Mouse (Mus musculus): ENCODE measurements around the gene Abcf3. TPM values are rescaled to one million over a fixed set of nuclear protein-coding genes. Genes with fewer than 3 reads are reported as not detected.

The Abcf3 gene
- total RNA-seq (2021): 10 to 100 TPM; 54.1 to 55.7 TPM
- long read RNA-seq, experiment 1, transcript Abcf3-201 (21 exons, 3,090 nt): major isoform, 54 of 68 reads
- long read RNA-seq, experiment 1, partial matches to known transcripts: 4 of 68 reads
- long read RNA-seq, experiment 1, other reads (novel, unspliced or antisense): 10 of 68 reads
- long read RNA-seq, experiment 2, transcript Abcf3-201 (21 exons, 3,090 nt): major isoform, 64 of 78 reads
- long read RNA-seq, experiment 2, partial matches to known transcripts: 6 of 78 reads
- long read RNA-seq, experiment 2, other reads (novel, unspliced or antisense): 8 of 78 reads

GRCm38 (mm10) chr16:20548096-20548948, at the start of gene Abcf3:
Gene Abcf3, plus strand, starts transcription at chr16:20548577.
- DNase-seq (ENCODE audit: low spot score in 2 of 2): peak; percentile 92 to 97

DNA sequence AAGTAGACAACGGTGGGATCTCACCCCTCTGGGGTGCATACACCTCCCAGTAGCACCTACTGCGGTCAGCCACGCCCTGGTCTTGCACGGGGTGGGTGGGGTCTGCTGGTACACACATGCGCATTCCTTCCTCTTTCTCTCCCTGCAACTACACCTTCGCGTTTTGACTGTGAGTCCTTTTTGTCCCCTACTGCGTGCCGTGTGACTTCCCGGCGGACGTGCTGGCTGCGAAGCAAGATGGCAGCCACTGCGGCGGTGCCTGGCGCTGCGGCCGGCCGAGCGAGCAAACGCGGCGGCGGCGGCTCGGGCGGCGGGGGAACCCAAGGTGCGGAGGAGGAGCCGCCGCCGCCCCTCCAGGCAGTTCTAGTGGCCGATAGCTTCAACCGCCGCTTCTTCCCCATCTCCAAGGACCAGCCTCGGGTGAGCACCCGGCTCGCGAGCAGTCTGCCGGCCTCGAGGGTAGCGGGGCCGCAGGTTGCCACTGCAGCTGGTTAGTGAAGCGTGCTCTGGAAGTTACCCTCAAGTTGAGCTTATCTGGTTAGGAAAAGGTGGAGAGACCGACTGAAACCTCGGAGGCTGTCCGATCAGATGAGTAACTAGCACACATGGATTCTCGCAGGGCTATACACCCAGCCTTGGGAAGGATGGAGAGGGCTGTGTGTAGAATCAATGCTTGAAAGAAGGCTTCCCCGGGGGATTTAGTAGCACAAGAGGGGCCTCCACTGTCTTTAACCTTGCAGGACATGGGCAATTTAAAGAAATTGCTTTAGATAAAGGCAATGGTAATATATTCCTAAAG, 49.5 kb upstream of the Abcf3 start, which contains the start of gene Eif2b5:
Gene Eif2b5, plus strand, starts transcription at position 141 of the 799 bp plus-strand sequence.
- peak; percentile 71 to 89 for DNase-seq (ENCODE audit: low spot score in 2 of 2)

DNA sequence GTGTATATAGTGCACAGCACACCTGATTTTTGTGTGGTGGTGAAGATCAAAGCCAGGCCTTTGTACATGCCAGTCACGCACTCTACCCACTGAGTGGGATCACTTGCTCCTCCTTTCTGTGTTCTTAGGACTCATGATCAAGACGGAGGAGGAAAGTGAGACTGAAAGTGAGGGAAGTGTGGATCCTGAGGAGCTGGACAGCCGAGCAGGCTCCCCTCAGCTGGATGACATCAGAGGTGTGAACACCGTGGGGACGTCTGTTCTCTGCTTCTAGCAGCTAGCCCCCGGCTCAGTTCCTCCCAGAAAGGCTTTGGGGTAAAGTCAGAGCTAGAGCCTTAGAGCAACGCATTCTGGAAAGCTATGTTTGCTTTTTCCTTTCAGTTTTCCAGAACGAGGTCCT, 42.4 kb upstream of the Abcf3 start:
- no peak for DNase-seq (ENCODE audit: low spot score in 2 of 2)

DNA sequence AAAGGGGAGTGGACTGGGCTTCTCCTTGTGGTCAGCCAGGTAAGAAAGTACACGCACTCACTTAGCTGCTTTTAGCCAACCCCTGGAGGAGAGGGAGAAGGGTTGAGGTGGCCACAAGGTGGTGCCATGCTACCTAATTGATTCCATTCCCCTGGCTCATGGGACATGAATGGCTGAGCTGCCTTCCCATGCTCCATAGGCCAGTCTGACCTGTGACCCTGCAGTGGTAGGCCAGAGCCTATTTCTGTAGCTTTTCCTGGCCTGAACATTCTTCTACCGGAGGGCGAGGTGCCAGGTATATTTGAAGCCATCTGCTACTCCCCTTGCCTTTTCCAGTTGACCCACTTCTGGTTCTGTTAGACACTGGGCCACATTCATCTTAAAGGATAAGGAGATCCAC, 39.0 kb upstream of the Abcf3 start:
- no peak for DNase-seq (ENCODE audit: low spot score in 2 of 2)

GRCm38 (mm10) chr16:20511277-20511847, 37.0 kb upstream of the Abcf3 start:
- DNase-seq (ENCODE audit: low spot score in 2 of 2): no peak

DNA sequence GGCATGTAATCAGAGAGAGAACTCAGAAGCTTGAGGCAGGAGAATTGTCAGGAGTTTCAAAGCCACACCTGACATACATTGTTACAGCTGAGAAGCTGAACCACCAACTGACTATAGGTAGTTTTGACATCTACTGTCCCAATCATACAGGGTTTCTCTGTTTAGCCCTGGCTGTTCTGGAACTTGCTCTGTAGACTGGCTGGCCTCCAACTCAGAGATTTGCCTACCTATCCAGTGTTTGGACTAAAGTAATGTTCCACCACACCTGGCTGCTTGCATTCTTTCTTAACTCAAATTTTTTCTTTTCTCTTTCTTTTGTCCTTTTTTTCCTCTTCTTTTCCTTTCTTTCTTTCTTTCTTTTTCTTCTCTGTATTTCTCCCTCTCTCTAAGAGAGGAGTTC, 32.3 kb upstream of the Abcf3 start:
- DNase-seq (ENCODE audit: low spot score in 2 of 2): no peak

DNA sequence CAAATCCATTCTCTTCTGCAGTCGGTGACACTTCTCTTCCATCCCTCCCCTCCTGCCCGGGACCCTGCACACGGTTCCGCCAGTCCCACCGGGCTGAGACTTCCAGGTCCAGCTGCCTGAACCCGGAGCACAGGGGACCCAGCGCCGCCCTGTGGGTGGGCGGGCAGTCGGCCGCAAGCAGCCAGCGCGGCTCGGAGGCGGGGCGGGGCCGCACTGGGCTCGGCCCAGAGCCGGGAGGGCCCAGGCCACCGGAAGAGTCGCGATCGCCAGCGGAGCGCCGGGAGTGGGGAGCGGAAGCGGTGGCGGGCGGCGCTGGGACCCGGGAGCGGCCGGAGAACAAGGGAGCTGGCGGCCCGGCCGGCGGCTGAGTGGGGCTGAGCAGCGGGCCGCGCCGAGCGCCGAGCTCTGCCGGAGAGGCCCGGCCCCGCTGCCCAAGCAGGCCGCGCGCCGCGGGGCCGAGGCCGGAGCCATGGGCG, 31.6 kb upstream of the Abcf3 start, which contains the start of gene Dvl3:
Gene Dvl3, plus strand, starts transcription at position 257 of the 476 bp plus-strand sequence.
- DNase-seq (ENCODE audit: low spot score in 2 of 2): peak; percentile 94

GRCm38 (mm10) chr16:20517216-20517615, 31.2 kb upstream of the Abcf3 start:
- peak; percentile 43 to 53 for DNase-seq (ENCODE audit: low spot score in 2 of 2)

GRCm38 (mm10) chr16:20517701-20518374, 30.5 kb upstream of the Abcf3 start:
- peak in 1 of 2 experiments; percentile 61 for DNase-seq (ENCODE audit: low spot score in 2 of 2)

- no peak for DNase-seq (ENCODE audit: low spot score in 2 of 2)
Observed at GRCm38 (mm10) chr16:20523886-20524285, 24.5 kb upstream of the Abcf3 start.

DNA sequence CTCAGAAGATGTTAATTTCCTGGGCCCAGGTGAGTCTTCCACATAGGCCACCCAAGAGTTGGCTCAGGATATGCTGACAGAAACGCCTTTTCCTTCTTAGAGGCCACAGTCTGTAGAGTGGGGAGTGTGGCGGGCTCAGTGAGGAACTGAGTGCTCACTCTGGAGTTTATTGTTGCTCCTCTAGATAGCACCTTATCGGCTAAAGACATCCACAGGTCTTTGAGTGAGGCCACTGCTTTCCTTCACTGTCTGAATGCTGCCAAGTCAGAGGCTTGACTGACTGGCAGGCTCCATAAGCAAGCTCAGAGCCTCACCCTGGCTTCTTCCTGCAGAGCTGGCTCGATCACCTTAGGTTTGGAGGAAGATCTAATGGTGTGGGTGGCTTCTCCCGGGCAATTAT, 19.6 kb upstream of the Abcf3 start:
- DNase-seq (ENCODE audit: low spot score in 2 of 2): no peak

DNA sequence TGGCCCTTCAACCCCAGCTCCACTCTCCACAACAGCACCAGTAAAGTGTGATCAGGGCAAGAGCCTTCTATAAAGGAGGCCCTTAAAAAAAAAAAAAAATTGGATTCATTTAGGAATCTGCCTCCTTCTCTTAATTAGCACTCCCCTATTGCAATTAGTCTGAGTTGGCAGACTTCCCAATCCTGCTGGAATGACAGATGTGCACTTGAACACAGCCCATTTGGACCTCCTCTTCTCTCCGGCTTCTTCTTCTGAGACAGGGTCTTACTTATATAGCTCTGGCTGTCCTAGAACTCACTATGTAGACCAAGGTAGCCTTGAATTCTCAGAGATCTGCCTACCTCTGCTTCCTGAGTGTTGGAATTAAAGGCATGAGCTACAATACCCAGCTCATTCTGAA, 19.0 kb upstream of the Abcf3 start:
- no peak for DNase-seq (ENCODE audit: low spot score in 2 of 2)

DNA sequence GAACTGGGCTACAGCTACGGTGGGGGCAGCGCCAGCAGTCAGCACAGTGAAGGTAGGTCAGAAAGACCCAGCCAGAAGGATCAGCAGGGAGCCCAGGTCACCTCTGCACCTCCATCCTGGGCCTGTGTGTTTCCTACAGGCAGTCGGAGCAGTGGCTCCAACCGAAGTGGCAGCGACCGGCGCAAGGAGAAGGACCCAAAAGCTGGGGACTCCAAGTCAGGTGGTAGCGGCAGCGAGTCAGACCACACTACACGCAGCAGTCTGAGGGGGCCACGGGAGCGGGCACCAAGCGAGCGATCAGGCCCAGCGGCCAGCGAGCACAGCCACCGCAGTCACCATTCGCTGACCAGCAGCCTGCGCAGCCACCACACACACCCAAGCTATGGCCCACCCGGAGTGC, 17.4 kb upstream of the Abcf3 start:
- no peak for DNase-seq (ENCODE audit: low spot score in 2 of 2)

GRCm38 (mm10) chr16:20534617-20535295, 13.6 kb upstream of the Abcf3 start:
- no peak for DNase-seq (ENCODE audit: low spot score in 2 of 2)

DNA sequence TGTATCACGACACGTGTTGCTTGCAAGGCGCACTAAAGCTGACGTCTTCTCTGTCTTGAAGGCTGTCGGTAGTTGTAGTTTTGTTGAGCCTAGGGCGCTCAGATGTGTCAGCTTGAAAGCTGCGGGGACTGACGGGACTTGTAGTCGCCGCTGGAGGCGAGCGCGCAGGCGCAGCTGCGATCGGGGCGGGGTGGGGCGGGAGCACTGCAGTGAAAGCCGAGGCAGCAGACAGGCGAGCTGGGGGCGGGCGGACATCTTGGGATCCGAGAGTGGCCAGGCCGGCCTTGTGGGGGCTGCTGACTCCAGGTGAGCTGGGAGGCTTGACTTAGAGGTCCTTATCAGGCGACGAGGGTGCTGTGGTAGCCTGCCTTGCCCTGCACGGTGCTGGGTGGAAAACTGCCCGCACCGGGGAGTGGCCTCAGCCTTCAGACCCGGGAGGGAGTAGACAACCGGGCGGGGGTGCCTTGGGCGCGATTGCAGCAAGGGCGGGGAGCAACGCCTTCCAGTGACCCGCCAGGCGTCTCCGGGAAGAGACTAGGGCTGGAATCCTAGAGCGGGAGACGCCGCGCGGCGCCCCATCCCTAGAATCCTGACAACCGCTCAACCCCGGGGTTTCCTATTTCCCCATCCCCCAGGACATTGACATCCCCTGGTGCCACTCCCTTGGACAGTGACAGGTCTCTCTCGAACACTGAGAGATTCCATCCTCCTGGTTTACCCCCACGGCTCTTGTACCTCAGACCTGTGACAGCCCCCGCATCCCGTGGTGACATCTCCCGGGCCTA, 12.9 kb upstream of the Abcf3 start, which contains the start of gene Ap2m1:
Gene Ap2m1, plus strand, starts transcription at position 183 of the 785 bp plus-strand sequence.
- DNase-seq (ENCODE audit: low spot score in 2 of 2): peak; percentile 86 to 93

DNA sequence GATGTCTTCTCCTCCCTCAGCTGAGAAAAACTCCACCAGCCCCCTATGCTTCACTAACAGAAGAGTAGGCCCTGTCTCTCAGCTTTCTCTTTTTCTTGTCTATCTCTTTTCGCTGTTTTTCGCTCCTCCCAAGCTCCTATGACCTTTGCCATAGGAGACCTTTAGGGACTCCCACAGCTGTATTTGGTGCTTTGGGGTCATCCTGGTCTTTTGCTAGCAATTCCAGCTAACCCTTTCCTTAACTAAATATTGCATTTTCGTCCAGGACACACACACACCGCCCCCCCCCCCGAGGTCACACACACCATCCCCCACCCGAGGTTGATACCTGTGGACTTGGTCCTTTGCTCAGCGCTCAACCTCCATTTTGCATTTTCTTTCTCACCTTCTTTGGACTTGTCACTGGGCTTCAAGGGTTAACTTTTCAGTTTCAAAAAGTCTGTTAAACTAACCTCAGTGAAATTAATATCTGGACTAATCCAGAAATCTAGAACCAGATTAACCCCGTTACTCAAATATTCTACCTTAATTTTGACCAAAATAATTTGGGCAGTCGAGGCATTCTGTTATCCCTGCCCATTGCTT, 12.2 kb upstream of the Abcf3 start:
- no peak for DNase-seq (ENCODE audit: low spot score in 2 of 2)

DNA sequence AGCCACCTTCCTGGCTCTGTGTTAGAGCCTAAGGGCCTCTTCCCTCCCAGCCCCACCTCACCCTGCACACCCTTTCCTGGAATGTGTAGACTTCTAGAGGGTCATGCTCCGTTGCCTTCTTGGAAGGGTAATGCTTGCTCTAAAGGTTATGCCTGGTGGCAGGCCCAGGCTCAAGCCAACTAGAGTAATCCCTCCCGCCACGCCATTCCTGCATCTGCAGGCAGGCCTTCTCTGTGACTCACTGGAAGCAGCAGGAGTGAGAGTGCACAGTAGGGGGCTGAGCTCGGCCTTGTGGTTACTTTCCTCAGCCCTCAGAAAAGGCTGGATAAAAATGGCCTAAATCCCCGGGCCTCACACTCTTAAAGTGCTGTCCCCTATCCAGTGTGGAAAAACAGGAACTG, 11.3 kb upstream of the Abcf3 start:
- DNase-seq (ENCODE audit: low spot score in 2 of 2): no peak

DNA sequence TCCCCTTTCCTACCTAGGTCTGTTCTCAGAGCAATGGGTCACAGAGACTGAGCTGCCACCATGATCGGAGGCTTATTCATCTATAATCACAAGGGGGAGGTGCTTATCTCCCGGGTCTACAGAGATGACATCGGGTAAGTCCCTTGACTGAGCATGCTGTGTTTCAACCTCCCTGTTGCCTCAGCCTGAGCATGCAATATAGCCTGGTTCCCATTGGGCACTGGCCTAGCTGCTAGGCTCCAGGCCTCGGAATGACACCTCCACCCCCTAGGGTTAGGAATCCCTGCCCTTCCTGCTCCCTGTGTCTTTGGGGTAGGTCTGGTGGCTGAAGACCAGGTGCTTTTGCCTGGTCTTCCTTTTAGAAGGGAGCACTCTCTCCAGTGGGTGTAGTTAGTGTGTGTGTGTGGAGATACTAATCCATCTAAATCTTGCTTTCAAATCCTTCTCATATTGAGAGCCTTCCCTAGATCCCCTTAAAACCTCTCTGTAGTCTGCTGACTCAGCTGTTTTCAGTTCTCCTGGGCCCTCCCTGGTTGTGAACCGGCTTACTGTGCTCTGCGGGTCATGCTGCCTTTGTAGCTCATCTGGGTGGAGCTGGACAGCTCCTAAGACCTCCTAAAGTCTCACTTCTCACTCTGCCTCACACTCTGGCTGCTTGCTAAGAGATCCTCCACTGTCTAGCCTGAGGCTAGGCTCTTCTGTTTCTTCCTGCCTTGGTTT, 10.6 kb upstream of the Abcf3 start:
- DNase-seq (ENCODE audit: low spot score in 2 of 2): no peak
